ENCODE assay signal across 24 mouse cellular contexts in the genomic region with DNA sequence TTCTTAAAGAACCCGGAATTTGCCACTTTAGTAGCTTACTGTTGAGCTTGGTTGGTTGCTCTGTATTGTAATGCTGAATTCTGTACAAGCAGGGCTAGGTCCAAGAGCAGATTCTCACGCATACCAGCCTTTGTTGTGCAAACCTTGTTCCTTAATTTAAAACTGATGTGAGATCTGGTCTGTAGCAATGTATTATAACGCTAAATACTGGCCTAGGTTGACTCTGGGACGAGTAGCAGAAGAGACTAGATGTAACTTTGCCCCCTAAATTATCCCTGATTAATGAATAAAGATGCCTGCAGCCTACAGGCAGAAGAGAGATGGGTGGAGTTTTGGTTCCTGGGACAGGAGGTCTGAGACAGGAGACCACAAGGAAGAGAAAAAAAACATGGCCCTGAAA. TPM values are rescaled to one million over a fixed set of nuclear protein-coding genes. Genes with fewer than 3 reads are reported as not detected.
DNase-seq lines count a peak whose midpoint lies in the region; ATAC-seq and TF ChIP-seq lines count a peak whose summit lies in the region.
"Had no signal": no experiment of that assay in that cellular context is flagged by ENCODE, and none has a peak within 500 bp of the region (broad histone marks: within the 10 kb centered on the region; RNA-seq: fewer than 3 reads in every experiment).

No protein-coding gene starts in this region.

- peak overlapping the region; percentile 20; the same call in 1 of the 2 replicates for H3K27ac ChIP-seq in kidney, embryonic 15.5 days
- peak overlapping the region; percentile 96 for H3K27ac ChIP-seq in ES-Bruce4 (ENCODE audit: insufficient read depth, low read length)
- H3K27ac ChIP-seq in hindbrain, embryonic 13.5 days: no peak overlapping the region
- H3K27ac ChIP-seq in hindbrain, embryonic 16.5 days (ENCODE audit: low read depth, low read length): no peak overlapping the region
- H3K27ac ChIP-seq: embryonic facial prominence, embryonic 12.5 days; embryonic facial prominence, embryonic 15.5 days; gastrocnemius, adult 2 months; hindbrain, embryonic 14.5 days had no signal

- intact Hi-C loops in left cerebral cortex, postnatal 25 days (cut with DNase I): no loop called here

- no peaks in the 10 kb centered on the region for H3K27me3 ChIP-seq in kidney, embryonic 15.5 days
- H3K27me3 ChIP-seq in E14TG2a.4 (ENCODE audit: insufficient read depth, low read length) (no peaks in the 10 kb centered on the region), ES-Bruce4 (ENCODE audit: control insufficient read depth, insufficient read depth, low read length, poor library complexity, severe bottlenecking) (no peaks in the 10 kb centered on the region)
- no peaks in the 10 kb centered on the region for H3K27me3 ChIP-seq in hindbrain, embryonic 13.5 days
- H3K27me3 ChIP-seq in hindbrain, embryonic 16.5 days (replicated peaks; ENCODE audit: control insufficient read depth, insufficient read depth, low read length): no peaks in the 10 kb centered on the region
- H3K27me3 ChIP-seq: embryonic facial prominence, embryonic 12.5 days; embryonic facial prominence, embryonic 15.5 days had no signal

- TF ChIP-seq POLR2A in ES-Bruce4 (IDR thresholded peaks at IDR 0.05; ENCODE audit: insufficient read depth, low read length): no peak

- no peaks in the 10 kb centered on the region for H3K9me3 ChIP-seq in kidney, embryonic 15.5 days (replicated peaks)
- H3K9me3 ChIP-seq in E14TG2a.4 (ENCODE audit: low read length) (no peaks in the 10 kb centered on the region), ES-Bruce4 (replicated peaks; ENCODE audit: control insufficient read depth, insufficient read depth, low read length, poor library complexity, severe bottlenecking) (no peaks in the 10 kb centered on the region)
- H3K9me3 ChIP-seq in hindbrain, embryonic 13.5 days: no peaks in the 10 kb centered on the region
- H3K9me3 ChIP-seq in hindbrain, embryonic 16.5 days (ENCODE audit: control insufficient read depth, low read length): no peaks in the 10 kb centered on the region
- H3K9me3 ChIP-seq: embryonic facial prominence, embryonic 12.5 days; embryonic facial prominence, embryonic 15.5 days had no signal

- DNase-seq in kidney, adult 18-20 months: no peak
- DNase-seq in R1 (ENCODE audit: low read depth, low spot score): peak; percentile 99
- DNase-seq in left cerebral cortex, postnatal 25 days (ENCODE audit: low spot score in 2 of 2): no peak
- DNase-seq: adrenal gland, adult 8-10 months; adrenal gland, postnatal 25 days; cerebellum, adult 18-20 months; cerebellum, adult 9-10 months; cerebellum, postnatal 25 days; forebrain, postnatal 0 days; gastrocnemius, adult 2 months; gastrocnemius, postnatal 14 days; heart, adult 11 months had no signal

- no peak overlapping the region for H3K9ac ChIP-seq in kidney, embryonic 15.5 days
- H3K9ac ChIP-seq in ES-Bruce4 (ENCODE audit: low read depth, poor library complexity, severe bottlenecking): peak overlapping the region; percentile 28
- no peak overlapping the region for H3K9ac ChIP-seq in hindbrain, embryonic 13.5 days
- no peak overlapping the region for H3K9ac ChIP-seq in hindbrain, embryonic 16.5 days (ENCODE audit: low read depth, low read length)
- H3K9ac ChIP-seq: embryonic facial prominence, embryonic 12.5 days; embryonic facial prominence, embryonic 15.5 days; forebrain, postnatal 0 days; hindbrain, embryonic 14.5 days had no signal

- peaks cover 9% of the 10 kb centered on the region for H3K36me3 ChIP-seq in kidney, embryonic 15.5 days
- peaks cover 21% of the 10 kb centered on the region; the same call in 1 of the 2 replicates for H3K36me3 ChIP-seq in E14TG2a.4 (ENCODE audit: insufficient read depth, low read length)
- H3K36me3 ChIP-seq in ES-Bruce4 (ENCODE audit: control insufficient read depth, insufficient read depth, low read length, poor library complexity, severe bottlenecking): no peaks in the 10 kb centered on the region; the same call in none of the 2 replicates
- peaks cover 4% of the 10 kb centered on the region; the same call in 1 of the 2 replicates for H3K36me3 ChIP-seq in hindbrain, embryonic 13.5 days
- H3K36me3 ChIP-seq in hindbrain, embryonic 16.5 days (ENCODE audit: control insufficient read depth, insufficient read depth, low read length): no peaks in the 10 kb centered on the region

- no peaks in the 10 kb centered on the region for H3K4me1 ChIP-seq in kidney, embryonic 15.5 days
- peaks cover 81% of the 10 kb centered on the region for H3K4me1 ChIP-seq in E14TG2a.4 (replicated peaks; ENCODE audit: low read depth, low read length)
- peaks cover 6% of the 10 kb centered on the region for H3K4me1 ChIP-seq in ES-Bruce4 (ENCODE audit: control insufficient read depth, insufficient read depth, low read length)
- no peaks in the 10 kb centered on the region for H3K4me1 ChIP-seq in hindbrain, embryonic 13.5 days (replicated peaks)
- no peaks in the 10 kb centered on the region for H3K4me1 ChIP-seq in hindbrain, embryonic 16.5 days (ENCODE audit: control insufficient read depth, insufficient read depth, low read depth, low read length)
- H3K4me1 ChIP-seq: embryonic facial prominence, embryonic 15.5 days had no signal

- no peak overlapping the region for H3K4me3 ChIP-seq in kidney, embryonic 15.5 days (replicated peaks)
- H3K4me3 ChIP-seq in E14TG2a.4 (replicated peaks; ENCODE audit: low read length) (0 out of 2 replicates have a peak overlapping the region, but pooled peaks have one; percentile 1), ES-Bruce4 (ENCODE audit: low read depth, low read length) (no peak overlapping the region)
- H3K4me3 ChIP-seq in hindbrain, embryonic 13.5 days: no peak overlapping the region
- H3K4me3 ChIP-seq in hindbrain, embryonic 16.5 days (ENCODE audit: low read length): no peak overlapping the region
- H3K4me3 ChIP-seq: embryonic facial prominence, embryonic 12.5 days; embryonic facial prominence, embryonic 15.5 days; gastrocnemius, adult 2 months had no signal

- H3K4me2 ChIP-seq in kidney, embryonic 15.5 days: no peak overlapping the region
- no peak overlapping the region for H3K4me2 ChIP-seq in hindbrain, embryonic 13.5 days
- no peak overlapping the region for H3K4me2 ChIP-seq in hindbrain, embryonic 16.5 days (ENCODE audit: low read length)
- H3K4me2 ChIP-seq: embryonic facial prominence, embryonic 12.5 days; embryonic facial prominence, embryonic 15.5 days; heart, embryonic 11.5 days; hindbrain, embryonic 14.5 days had no signal

- no peak for TF ChIP-seq EP300 in ES-Bruce4 (IDR thresholded peaks at IDR 0.05; ENCODE audit: insufficient read depth, low read depth, low read length)

- TF ChIP-seq CTCF in E14TG2a.4 (conservative IDR thresholded peaks at IDR 0.05; ENCODE audit: low read length) (no peak), ES-Bruce4 (IDR thresholded peaks at IDR 0.05; ENCODE audit: low read depth, low read length) (no peak)

- no peak for ATAC-seq in kidney, embryonic 15.5 days (replicated peaks; ENCODE audit: low FRiP score)
- ATAC-seq in hindbrain, embryonic 13.5 days (ENCODE audit: low FRiP score): no peak
- no peak for ATAC-seq in hindbrain, embryonic 16.5 days
- ATAC-seq: activated CD4-positive, CD25-positive, alpha-beta regulatory T cell, adult 4 months; CD4-positive, CD25-positive, alpha-beta regulatory T cell, adult 4 months; forebrain, embryonic 14.5 days; forebrain, postnatal 0 days had no signal

- WGBS in kidney, embryonic 15.5 days: 61% methylated on average over 4 of the region's 4 CpGs
- WGBS in hindbrain, embryonic 13.5 days: 60% methylated on average over 4 of the region's 4 CpGs
- 55% methylated on average over 4 of the region's 4 CpGs for WGBS in hindbrain, embryonic 16.5 days

RNA-seq across cellular contexts. Expression of a gene that starts 13.5 kb away (rescaled TPM):
- 4.4 and 4.6 TPM in 2 replicates for polyA plus RNA-seq in kidney, embryonic 15.5 days (2015; fragmentation: Nextera tagmentation; extraction: Ambion mirVana)
- polyA plus RNA-seq in ES-Bruce4 (2011; ENCODE audit: insufficient read depth, insufficient read length, low read depth, missing spikeins): 27.8 and 28.0 TPM in 2 replicates
- 3.2 and 3.4 TPM in 2 replicates for polyA plus RNA-seq in hindbrain, embryonic 13.5 days (2015; fragmentation: Nextera tagmentation; extraction: Ambion mirVana)
- 2.8 and 3.4 TPM in 2 replicates for polyA plus RNA-seq in hindbrain, embryonic 16.5 days (2015; fragmentation: Nextera tagmentation; extraction: Ambion mirVana)
- total RNA-seq in left cerebral cortex, postnatal 25 days (2021): 10 to 100 TPM; 19.5 to 20.7 TPM

Comparison
In these comparisons a context has a peak if more than half of its experiments do, and no peak if none do; other contexts are left out.
1. H3K27ac ChIP-seq: peak in kidney, embryonic 15.5 days (single experiment) and ES-Bruce4 (single experiment); none in hindbrain, embryonic 13.5 days (single experiment) and hindbrain, embryonic 16.5 days (single experiment).